10 mouse cellular contexts compared by ENCODE assay signal in the genomic region with DNA sequence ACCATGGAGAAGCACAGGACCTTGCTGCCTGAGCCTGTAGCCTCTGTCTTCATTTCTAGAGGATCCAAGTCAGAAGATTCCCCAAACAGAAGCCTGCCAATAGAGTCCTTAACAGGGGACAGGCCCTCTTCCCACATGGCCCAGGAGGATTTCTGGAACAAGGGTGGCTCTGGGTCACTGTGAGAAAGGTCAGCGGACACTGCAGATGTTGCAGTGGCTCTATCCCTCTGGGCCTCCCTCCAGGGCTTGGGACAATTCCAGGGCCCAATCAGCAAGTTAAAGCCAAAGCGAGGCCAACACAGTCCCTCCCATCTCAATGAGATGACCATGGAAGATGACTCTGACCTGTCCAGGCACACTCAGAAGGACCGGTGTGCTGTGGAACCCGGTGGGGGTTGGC.
DNase-seq lines count a peak whose midpoint lies in the region; ATAC-seq and TF ChIP-seq lines count a peak whose summit lies in the region.
"Had no signal": no experiment of that assay in that cellular context is flagged by ENCODE, and none has a peak within 500 bp of the region (broad histone marks: within the 10 kb centered on the region; RNA-seq: fewer than 3 reads in every experiment).

No protein-coding gene starts in this region.

- TF ChIP-seq EP300 in heart, adult 2 months (IDR thresholded peaks at IDR 0.05; ENCODE audit: insufficient read depth, low read depth, low read length): peak; percentile 92
- TF ChIP-seq EP300 in heart, postnatal 0 days (IDR thresholded peaks at IDR 0.05; ENCODE audit: low read depth): peak; percentile 66; the same call in 1 of the 2 replicates

- peak overlapping the region; percentile 90 for H3K27ac ChIP-seq in heart, adult 2 months
- no peak overlapping the region for H3K27ac ChIP-seq in heart, embryonic 10.5 days
- H3K27ac ChIP-seq in heart, postnatal 0 days (ENCODE audit: low read depth): peak overlapping the region; percentile 69
- no peak overlapping the region for H3K27ac ChIP-seq in midbrain, embryonic 13.5 days
- H3K27ac ChIP-seq: embryonic facial prominence, embryonic 12.5 days; stomach, embryonic 15.5 days had no signal

- no peak overlapping the region for H3K4me3 ChIP-seq in heart, adult 2 months
- no peak overlapping the region for H3K4me3 ChIP-seq in heart, embryonic 10.5 days
- H3K4me3 ChIP-seq in heart, postnatal 0 days (ENCODE audit: low read depth, low read length): no peak overlapping the region
- no peak overlapping the region for H3K4me3 ChIP-seq in midbrain, embryonic 13.5 days (replicated peaks)
- H3K4me3 ChIP-seq: embryonic facial prominence, embryonic 12.5 days; stomach, embryonic 15.5 days had no signal

- H3K4me1 ChIP-seq in heart, adult 2 months (ENCODE audit: control insufficient read depth, insufficient read depth, low read length): peaks cover 18% of the 10 kb centered on the region
- H3K4me1 ChIP-seq in heart, embryonic 10.5 days: no peaks in the 10 kb centered on the region
- peaks cover 13% of the 10 kb centered on the region for H3K4me1 ChIP-seq in heart, postnatal 0 days (ENCODE audit: control insufficient read depth, insufficient read depth)
- no peaks in the 10 kb centered on the region for H3K4me1 ChIP-seq in midbrain, embryonic 13.5 days (replicated peaks)
- H3K4me1 ChIP-seq: embryonic facial prominence, embryonic 12.5 days; stomach, embryonic 15.5 days had no signal

- peak; percentile 41 for TF ChIP-seq POLR2A in heart, adult 2 months (IDR thresholded peaks at IDR 0.05; ENCODE audit: insufficient read depth, low read depth, low read length)

- 27% methylated on average over 4 of the region's 4 CpGs for WGBS in heart, adult 2 months
- 77% methylated on average over 4 of the region's 4 CpGs for WGBS in heart, embryonic 10.5 days
- WGBS in heart, postnatal 0 days: 61% methylated on average over 4 of the region's 4 CpGs
- 94% methylated on average over 4 of the region's 4 CpGs for WGBS in midbrain, embryonic 13.5 days

- no peaks in the 10 kb centered on the region for H3K36me3 ChIP-seq in heart, adult 2 months (ENCODE audit: control insufficient read depth, insufficient read depth, low read length)
- no peaks in the 10 kb centered on the region for H3K36me3 ChIP-seq in heart, embryonic 10.5 days
- H3K36me3 ChIP-seq in heart, postnatal 0 days (replicated peaks; ENCODE audit: control insufficient read depth, insufficient read depth, low read length): no peaks in the 10 kb centered on the region
- no peaks in the 10 kb centered on the region for H3K36me3 ChIP-seq in midbrain, embryonic 13.5 days
- H3K36me3 ChIP-seq: embryonic facial prominence, embryonic 12.5 days; stomach, embryonic 15.5 days had no signal

- peak; percentile 89 for ATAC-seq in heart, postnatal 0 days (ENCODE audit: insufficient read depth, low read depth)
- ATAC-seq in midbrain, embryonic 13.5 days: no peak

- H3K9me3 ChIP-seq in heart, embryonic 10.5 days: no peaks in the 10 kb centered on the region
- no peaks in the 10 kb centered on the region for H3K9me3 ChIP-seq in heart, postnatal 0 days (replicated peaks; ENCODE audit: control insufficient read depth, low read length)
- no peaks in the 10 kb centered on the region for H3K9me3 ChIP-seq in midbrain, embryonic 13.5 days
- H3K9me3 ChIP-seq: embryonic facial prominence, embryonic 12.5 days; stomach, embryonic 15.5 days had no signal

- H3K27me3 ChIP-seq in heart, adult 2 months (ENCODE audit: control insufficient read depth, insufficient read depth, low read length): no peaks in the 10 kb centered on the region
- no peaks in the 10 kb centered on the region for H3K27me3 ChIP-seq in heart, embryonic 10.5 days (ENCODE audit: insufficient read depth, poor library complexity, severe bottlenecking)
- H3K27me3 ChIP-seq in heart, postnatal 0 days (ENCODE audit: control insufficient read depth, insufficient read depth, low read length): no peaks in the 10 kb centered on the region
- no peaks in the 10 kb centered on the region for H3K27me3 ChIP-seq in midbrain, embryonic 13.5 days
- H3K27me3 ChIP-seq: embryonic facial prominence, embryonic 12.5 days; stomach, embryonic 15.5 days had no signal

- DNase-seq in heart, adult 2 months: peak; percentile 89 to 91
- no peak for DNase-seq in heart, embryonic 10.5 days (ENCODE audit: low spot score)
- DNase-seq in adrenal gland, adult 18-20 months (ENCODE audit: low spot score in 2 of 2): peak; percentile 26 to 59
- DNase-seq in heart, postnatal 0 days (ENCODE audit: low spot score): peak; percentile 70
- DNase-seq in lung, postnatal 4 days: peak; percentile 48 to 79
- DNase-seq in frontal cortex, postnatal 25 days (ENCODE audit: low spot score in 2 of 2): no peak
- no peak for DNase-seq in right cerebral cortex, postnatal 4 days

- H3K4me2 ChIP-seq in heart, postnatal 0 days (ENCODE audit: low read depth, low read length): no peak overlapping the region
- no peak overlapping the region for H3K4me2 ChIP-seq in midbrain, embryonic 13.5 days (replicated peaks)
- H3K4me2 ChIP-seq: embryonic facial prominence, embryonic 12.5 days; stomach, embryonic 15.5 days had no signal

- intact Hi-C loops in heart, adult 2 months (cut with DNase I): no loop called here

- no peak overlapping the region for H3K9ac ChIP-seq in heart, adult 2 months (ENCODE audit: low read depth, low read length)
- H3K9ac ChIP-seq in heart, postnatal 0 days (replicated peaks; ENCODE audit: low read depth, low read length): no peak overlapping the region
- no peak overlapping the region for H3K9ac ChIP-seq in midbrain, embryonic 13.5 days (replicated peaks)
- H3K9ac ChIP-seq: embryonic facial prominence, embryonic 12.5 days; stomach, embryonic 15.5 days had no signal

- TF ChIP-seq CTCF in heart, adult 2 months (IDR thresholded peaks at IDR 0.05): no peak
- TF ChIP-seq CTCF in heart, postnatal 0 days (IDR thresholded peaks at IDR 0.05; ENCODE audit: low read depth): no peak

- H3K79me2 ChIP-seq in heart, adult 2 months (replicated peaks; ENCODE audit: control insufficient read depth, insufficient read depth, low read length): no peaks in the 10 kb centered on the region

Comparison
In these comparisons a context has a peak if more than half of its experiments do, and no peak if none do; other contexts are left out.
1. DNase-seq: peak in heart, adult 2 months (2 of 2), adrenal gland, adult 18-20 months (2 of 2), heart, postnatal 0 days (single experiment) and lung, postnatal 4 days (2 of 2); none in heart, embryonic 10.5 days (single experiment), frontal cortex, postnatal 25 days (0 of 2) and right cerebral cortex, postnatal 4 days (single experiment).
2. H3K27ac ChIP-seq: peak in heart, adult 2 months (single experiment) and heart, postnatal 0 days (single experiment); none in heart, embryonic 10.5 days (single experiment) and midbrain, embryonic 13.5 days (single experiment).